Mouse (Mus musculus): Measurements from ENCODE around the gene Asap2.

DNA sequence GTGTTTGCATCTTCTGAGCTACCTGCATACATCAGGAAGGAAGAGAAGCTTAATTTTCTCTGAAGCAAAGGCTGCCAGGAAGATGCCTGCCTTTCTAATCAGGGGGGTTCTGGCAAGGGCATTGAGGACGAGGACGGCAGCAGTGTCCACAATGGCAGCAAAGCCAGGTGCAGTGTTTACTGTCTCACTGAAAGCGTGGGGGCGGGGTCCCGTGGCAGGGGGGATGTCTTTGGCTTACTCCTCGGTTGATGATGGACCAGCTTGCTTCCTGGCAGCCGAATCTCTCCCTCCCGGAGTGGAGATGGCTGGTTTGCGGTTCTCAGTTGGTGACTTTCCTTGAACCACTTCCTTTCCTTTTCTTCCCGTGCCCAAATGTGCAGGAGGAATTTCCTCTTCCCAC is 142.3 kb downstream of the Asap2 start:
- TF ChIP-seq CTCF (IDR thresholded peaks at IDR 0.05; ENCODE audit: control insufficient read depth, insufficient read depth, low read length) (no peak), POLR2A (IDR thresholded peaks at IDR 0.05; ENCODE audit: borderline replicate concordance, control insufficient read depth, low read depth, low read length) (no peak)

All from bone marrow, adult 2 months (tissue).